Mouse (Mus musculus): ENCODE results near the gene Fer.

GRCm38 (mm10) chr17:64129750-64130149 is 266.9 kb downstream of the Fer start:
- TF ChIP-seq CTCF (IDR thresholded peaks at IDR 0.05; ENCODE audit: borderline replicate concordance, insufficient read depth, low read length) (no peak), POLR2A (IDR thresholded peaks at IDR 0.05; ENCODE audit: low read depth, low read length) (no peak)
